Mouse (Mus musculus) liver, adult 2 months (tissue): ENCODE data around the gene Alox5.

Experiments used
- CTCF ChIP-seq: fragments of 200-500 bp; IDR thresholded peaks from 2 replicates; pipeline ENCODE4 v1.5.1; 2011; ENCODE audit warnings: low read depth, low read length, control low read depth
- POLR2A ChIP-seq: fragments of 200-500 bp; IDR thresholded peaks from 2 replicates; pipeline ENCODE4 v1.6.1; 2011; ENCODE audit warnings: low read length, control low read depth; ENCODE audit not compliant: insufficient read depth; ENCODE audit errors: extremely low read depth

- no peak for TF ChIP-seq CTCF
- TF ChIP-seq POLR2A = no peak
Observed at GRCm38 (mm10) chr6:116493742-116494141, 32.8 kb upstream of the Alox5 start.
